In genomic region chr4:108430656-108431560, GRCm38 (mm10) we compare ENCODE assay signal across 10 mouse cellular contexts. TPM values are rescaled to one million over a fixed set of nuclear protein-coding genes. Genes with fewer than 3 reads are reported as not detected.
DNase-seq lines count a peak whose midpoint lies in the region; ATAC-seq lines count a peak whose summit lies in the region.
"Had no signal": no experiment of that assay in that cellular context is flagged by ENCODE, and none has a peak within 500 bp of the region (broad histone marks: within the 10 kb centered on the region; RNA-seq: fewer than 3 reads in every experiment).

No protein-coding gene starts in this region.

- peaks cover 33% of the 10 kb centered on the region for H3K4me1 ChIP-seq in heart, embryonic 10.5 days
- peaks cover 16% of the 10 kb centered on the region for H3K4me1 ChIP-seq in embryonic facial prominence, embryonic 11.5 days (ENCODE audit: control insufficient read depth, insufficient read depth, low read length)
- peaks cover 9% of the 10 kb centered on the region; the same call in 1 of the 2 replicates for H3K4me1 ChIP-seq in hindbrain, embryonic 16.5 days (ENCODE audit: control insufficient read depth, insufficient read depth, low read depth, low read length)
- H3K4me1 ChIP-seq in midbrain, embryonic 14.5 days (ENCODE audit: control insufficient read depth, insufficient read depth, low read length) = peaks cover 22% of the 10 kb centered on the region

- no peaks in the 10 kb centered on the region for H3K9me3 ChIP-seq in heart, embryonic 10.5 days
- H3K9me3 ChIP-seq in embryonic facial prominence, embryonic 11.5 days (replicated peaks; ENCODE audit: control insufficient read depth, low read length) = no peaks in the 10 kb centered on the region
- H3K9me3 ChIP-seq in hindbrain, embryonic 16.5 days (ENCODE audit: control insufficient read depth, low read length) = no peaks in the 10 kb centered on the region
- H3K9me3 ChIP-seq in midbrain, embryonic 14.5 days (ENCODE audit: control insufficient read depth, low read length) = no peaks in the 10 kb centered on the region

- H3K4me3 ChIP-seq in heart, embryonic 10.5 days = no peak overlapping the region
- H3K4me3 ChIP-seq in embryonic facial prominence, embryonic 11.5 days (ENCODE audit: low read depth, low read length) = no peak overlapping the region
- no peak overlapping the region for H3K4me3 ChIP-seq in hindbrain, embryonic 16.5 days (ENCODE audit: low read length)
- no peak overlapping the region for H3K4me3 ChIP-seq in midbrain, embryonic 14.5 days (replicated peaks; ENCODE audit: low read depth, low read length)

- H3K36me3 ChIP-seq in heart, embryonic 10.5 days = no peaks in the 10 kb centered on the region
- H3K36me3 ChIP-seq in embryonic facial prominence, embryonic 11.5 days (replicated peaks; ENCODE audit: control insufficient read depth, insufficient read depth, low read depth, low read length) = no peaks in the 10 kb centered on the region
- H3K36me3 ChIP-seq in hindbrain, embryonic 16.5 days (ENCODE audit: control insufficient read depth, insufficient read depth, low read length) = no peaks in the 10 kb centered on the region
- H3K36me3 ChIP-seq in midbrain, embryonic 14.5 days (ENCODE audit: control insufficient read depth, insufficient read depth, low read length) = no peaks in the 10 kb centered on the region

- H3K27ac ChIP-seq in heart, embryonic 10.5 days = peak overlapping the region; percentile 32; the same call in 1 of the 2 replicates
- peak overlapping the region; percentile 85 for H3K27ac ChIP-seq in embryonic facial prominence, embryonic 11.5 days (replicated peaks; ENCODE audit: low read depth, low read length)
- H3K27ac ChIP-seq in hindbrain, embryonic 16.5 days (ENCODE audit: low read depth, low read length) = peak overlapping the region; percentile 29; the same call in 1 of the 2 replicates
- peak overlapping the region; percentile 67 for H3K27ac ChIP-seq in midbrain, embryonic 14.5 days (replicated peaks; ENCODE audit: low read depth, low read length)

- no peak overlapping the region; the same call in 1 of the 2 replicates for H3K9ac ChIP-seq in embryonic facial prominence, embryonic 11.5 days (replicated peaks; ENCODE audit: low read length)
- H3K9ac ChIP-seq in hindbrain, embryonic 16.5 days (ENCODE audit: low read depth, low read length) = no peak overlapping the region
- no peak overlapping the region for H3K9ac ChIP-seq in midbrain, embryonic 14.5 days (replicated peaks; ENCODE audit: low read length)

- ATAC-seq in embryonic facial prominence, embryonic 11.5 days (replicated peaks; ENCODE audit: insufficient number of reproducible peaks, low FRiP score, low TSS enrichment, low read depth) = peak; percentile 94
- peak; percentile 87 for ATAC-seq in hindbrain, embryonic 16.5 days
- peak; percentile 64; the same call in 1 of the 2 replicates for ATAC-seq in midbrain, embryonic 14.5 days (ENCODE audit: low FRiP score, low TSS enrichment)

- DNase-seq in heart, embryonic 10.5 days (ENCODE audit: low spot score) = peak; percentile 65
- no peak for DNase-seq in heart, postnatal 36 days
- peak; percentile 94 for DNase-seq in embryonic facial prominence, embryonic 11.5 days (ENCODE audit: low spot score)
- DNase-seq in midbrain, embryonic 14.5 days = peak; percentile 72
- DNase-seq in B cell, adult 2 months = no peak
- DNase-seq in spleen, adult 18-20 months = no peak
- no peak for DNase-seq in thymus, postnatal 4 days

- WGBS in heart, embryonic 10.5 days = 56% methylated on average over 4 of the region's 4 CpGs
- WGBS in embryonic facial prominence, embryonic 11.5 days = 26% methylated on average over 4 of the region's 4 CpGs
- WGBS in hindbrain, embryonic 16.5 days = 28% methylated on average over 4 of the region's 4 CpGs
- WGBS in midbrain, embryonic 14.5 days = 31% methylated on average over 4 of the region's 4 CpGs

- H3K4me2 ChIP-seq in embryonic facial prominence, embryonic 11.5 days (ENCODE audit: low read depth, low read length) = no peak overlapping the region
- H3K4me2 ChIP-seq in hindbrain, embryonic 16.5 days (ENCODE audit: low read length) = no peak overlapping the region
- H3K4me2 ChIP-seq in midbrain, embryonic 14.5 days (ENCODE audit: low read length) = peak overlapping the region; percentile 4; the same call in 1 of the 2 replicates

- no peaks in the 10 kb centered on the region for H3K27me3 ChIP-seq in heart, embryonic 10.5 days (ENCODE audit: insufficient read depth, poor library complexity, severe bottlenecking)
- H3K27me3 ChIP-seq in embryonic facial prominence, embryonic 11.5 days (ENCODE audit: control insufficient read depth, insufficient read depth, low read length) = no peaks in the 10 kb centered on the region
- H3K27me3 ChIP-seq in hindbrain, embryonic 16.5 days (replicated peaks; ENCODE audit: control insufficient read depth, insufficient read depth, low read length) = no peaks in the 10 kb centered on the region
- no peaks in the 10 kb centered on the region for H3K27me3 ChIP-seq in midbrain, embryonic 14.5 days (ENCODE audit: control insufficient read depth, insufficient read depth, low read length)

- intact Hi-C loops in heart, postnatal 36 days (cut with DNase I) = no loop called here

RNA-seq across cellular contexts. Expression of gene Gpx7, which starts 24.1 kb away (rescaled TPM):
- polyA plus RNA-seq in heart, embryonic 10.5 days (2016; fragmentation: Nextera tagmentation; extraction: Ambion mirVana) = 54.3 and 58.8 TPM in 2 replicates
- 1 to 10 TPM; 8.9 to 9.9 TPM for total RNA-seq in heart, postnatal 36 days (2021)
- polyA plus RNA-seq in embryonic facial prominence, embryonic 11.5 days (2014; fragmentation: Nextera tagmentation; extraction: Ambion mirVana) = 44.9 and 46.4 TPM in 2 replicates
- polyA plus RNA-seq in hindbrain, embryonic 16.5 days (2015; fragmentation: Nextera tagmentation; extraction: Ambion mirVana) = 38.6 and 39.1 TPM in 2 replicates
- 16.2 and 23.9 TPM in 2 replicates for polyA plus RNA-seq in midbrain, embryonic 14.5 days (2014; fragmentation: Nextera tagmentation; extraction: Ambion mirVana)

RNA-seq across cellular contexts. Expression of gene Tut4, which starts 28.3 kb away (rescaled TPM):
- polyA plus RNA-seq in heart, embryonic 10.5 days (2016; fragmentation: Nextera tagmentation; extraction: Ambion mirVana) = 44.6 and 79.6 TPM in 2 replicates
- total RNA-seq in heart, postnatal 36 days (2021) = 10 to 100 TPM; 17.7 to 26.0 TPM
- polyA plus RNA-seq in embryonic facial prominence, embryonic 11.5 days (2014; fragmentation: Nextera tagmentation; extraction: Ambion mirVana) = 94.6 and 110 TPM in 2 replicates
- polyA plus RNA-seq in hindbrain, embryonic 16.5 days (2015; fragmentation: Nextera tagmentation; extraction: Ambion mirVana) = 40.3 and 41.5 TPM in 2 replicates
- 59.0 and 70.7 TPM in 2 replicates for polyA plus RNA-seq in midbrain, embryonic 14.5 days (2014; fragmentation: Nextera tagmentation; extraction: Ambion mirVana)

RNA-seq across cellular contexts. Expression of gene Shisal2a, which starts 47.8 kb away (rescaled TPM):
- polyA plus RNA-seq in heart, embryonic 10.5 days (2016; fragmentation: Nextera tagmentation; extraction: Ambion mirVana) = 3.0 and 3.5 TPM in 2 replicates
- total RNA-seq in heart, postnatal 36 days (2021) = not detected
- 8.5 and 10.2 TPM in 2 replicates for polyA plus RNA-seq in embryonic facial prominence, embryonic 11.5 days (2014; fragmentation: Nextera tagmentation; extraction: Ambion mirVana)
- 4.5 and 5.7 TPM in 2 replicates for polyA plus RNA-seq in hindbrain, embryonic 16.5 days (2015; fragmentation: Nextera tagmentation; extraction: Ambion mirVana)
- polyA plus RNA-seq in midbrain, embryonic 14.5 days (2014; fragmentation: Nextera tagmentation; extraction: Ambion mirVana) = 4.9 and 6.6 TPM in 2 replicates
- total RNA-seq: common myeloid progenitor, adult 5-6 weeks; left cerebral cortex, postnatal 14 days had no signal

Comparison
In these comparisons a context has a peak if more than half of its experiments do, and no peak if none do; other contexts are left out.
1. DNase-seq: peak in heart, embryonic 10.5 days (single experiment), embryonic facial prominence, embryonic 11.5 days (single experiment) and midbrain, embryonic 14.5 days (single experiment); none in heart, postnatal 36 days (0 of 2), B cell, adult 2 months (0 of 2), spleen, adult 18-20 months (0 of 2) and thymus, postnatal 4 days (single experiment).
2. H3K27ac ChIP-seq: peak in every context shown above with its lines; median percentile 85 in embryonic facial prominence, embryonic 11.5 days; 67 in midbrain, embryonic 14.5 days; 32 in heart, embryonic 10.5 days; 29 in hindbrain, embryonic 16.5 days.
3. Peak in every context shown above with its lines, with median percentiles within 50 percentile points of each other: ATAC-seq.